Mouse (Mus musculus) embryonic facial prominence, embryonic 10.5 days (tissue): Measurements from ENCODE around the gene Zdhhc17. TPM values are rescaled to one million over a fixed set of nuclear protein-coding genes. Genes with fewer than 3 reads are reported as not detected.
A peak's percentile ranks its signal among the peaks of the same experiment; 100 is the strongest.

Experiments
- DNase-seq: peaks from one replicate; pipeline ENCODE4 v3.0.0-alpha.2; 2017; ENCODE audit warnings: low spot score
- H3K27ac ChIP-seq: fragments of 300-500 bp; sonication (generic); replicated peaks from 2 replicates; pipeline ENCODE4 v1.5.1; 2016; ENCODE audit warnings: mild to moderate bottlenecking
- H3K27me3 ChIP-seq: fragments of 300-500 bp; sonication (generic); replicated peaks from 2 replicates; pipeline ENCODE4 v1.6.1; 2016; ENCODE audit warnings: low read depth, mild to moderate bottlenecking; ENCODE audit not compliant: poor library complexity, severe bottlenecking
- H3K36me3 ChIP-seq: fragments of 300-500 bp; sonication (generic); replicated peaks from 2 replicates; pipeline ENCODE4 v1.6.1; 2016; ENCODE audit warnings: mild to moderate bottlenecking, moderate library complexity
- H3K4me1 ChIP-seq: fragments of 300-500 bp; sonication (generic); 2 replicates; pipeline ENCODE4 v1.6.1; 2016
- H3K4me3 ChIP-seq: fragments of 300-500 bp; sonication (generic); 2 replicates; pipeline ENCODE4 v1.5.1; 2016; ENCODE audit warnings: mild to moderate bottlenecking, moderate library complexity
- H3K9me3 ChIP-seq: fragments of 300-500 bp; sonication (generic); 2 replicates; pipeline ENCODE4 v1.6.1; 2016; ENCODE audit warnings: mild to moderate bottlenecking
- WGBS: fragments of 180-500 bp; shearing (Covaris S2); methylation state at CpG from one replicate; pipeline ENCODE4 v1.1.7; 2016; 5-methylcytosine and 5-hydroxymethylcytosine counted together
- polyA plus RNA-seq: library from polyadenylated mRNA; unstranded; fragments of >200 nt; fragmentation: Nextera tagmentation; extraction: Ambion mirVana; gene quantifications from 2 replicates; pipeline ENCODE4 v1.2.1, GENCODE M21; 2016

Gene Zdhhc17
- 28.1 and 29.3 TPM in 2 replicates for polyA plus RNA-seq

DNA sequence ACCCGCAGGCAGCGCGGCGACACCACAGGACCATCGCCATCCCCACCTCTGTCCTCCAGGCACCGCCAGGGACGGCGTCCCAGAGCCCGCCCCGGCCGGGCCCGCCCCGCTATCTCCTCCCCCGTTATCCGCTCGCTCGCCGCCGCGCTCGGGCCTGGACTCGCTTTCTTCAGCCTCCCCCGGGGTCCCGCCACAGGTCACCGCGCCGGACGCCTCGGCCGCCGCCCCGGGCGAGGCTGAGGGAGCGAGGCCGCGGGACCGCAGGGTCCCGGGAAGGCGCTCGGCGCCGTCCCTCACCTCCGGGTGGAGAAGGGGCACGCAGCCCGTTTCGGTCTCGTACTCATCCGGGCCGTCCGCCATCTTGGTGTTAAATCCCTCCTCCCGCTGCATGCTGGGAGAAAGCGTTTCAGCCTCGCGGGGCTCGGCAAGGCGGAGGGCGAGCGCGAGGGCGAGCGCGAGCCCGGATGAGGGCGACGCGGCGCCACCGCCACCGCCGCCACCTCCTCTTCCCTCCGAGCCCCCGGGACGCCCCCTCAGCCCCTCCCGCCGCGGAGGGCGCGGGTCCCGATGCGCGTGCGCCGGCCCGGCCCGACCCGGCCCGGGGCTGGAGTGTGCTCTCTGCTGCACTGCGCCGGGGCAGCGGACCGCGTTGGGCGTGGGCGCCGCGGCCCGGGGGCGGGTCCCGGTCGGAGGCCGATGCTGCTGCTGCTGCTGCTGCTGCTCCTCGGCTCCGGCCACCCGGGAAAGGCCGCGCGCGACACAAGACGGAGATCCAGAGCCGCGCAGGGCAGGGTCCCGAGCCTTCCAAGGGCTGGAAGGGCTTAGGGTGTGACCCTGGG is at the start of gene Zdhhc17:
Zdhhc17 (minus strand) TSS at position 500 of the 839 bp plus-strand sequence.
- Histone ChIP-seq H3K27ac (peak within 1 kb of the TSS; percentile 100), H3K27me3 (0 out of 2 replicates have a peak, but pooled peaks cover 5% of the 10 kb centered on the region), H3K4me1 (peaks cover 16% of the 10 kb centered on the region), H3K4me3 (peak within 1 kb of the TSS; percentile 88), H3K9me3 (no peaks in the 10 kb centered on the region), H3K36me3 (no peaks in the 10 kb centered on the region)
- peak; percentile 91 for DNase-seq
- WGBS: under 1% methylated on average over 110 of the region's 112 CpGs

GRCm38 (mm10) chr10:111055770-111056169 is 45.8 kb upstream of the Zdhhc17 start:
- Histone ChIP-seq H3K27me3 (no peaks in the 10 kb centered on the region), H3K27ac (no peak overlapping the region), H3K9me3 (no peaks in the 10 kb centered on the region), H3K4me1 (peaks cover 29% of the 10 kb centered on the region), H3K4me3 (no peak overlapping the region), H3K36me3 (no peaks in the 10 kb centered on the region)
- DNase-seq: no peak
- WGBS: 49% methylated on average over 4 of the region's 4 CpGs

DNA sequence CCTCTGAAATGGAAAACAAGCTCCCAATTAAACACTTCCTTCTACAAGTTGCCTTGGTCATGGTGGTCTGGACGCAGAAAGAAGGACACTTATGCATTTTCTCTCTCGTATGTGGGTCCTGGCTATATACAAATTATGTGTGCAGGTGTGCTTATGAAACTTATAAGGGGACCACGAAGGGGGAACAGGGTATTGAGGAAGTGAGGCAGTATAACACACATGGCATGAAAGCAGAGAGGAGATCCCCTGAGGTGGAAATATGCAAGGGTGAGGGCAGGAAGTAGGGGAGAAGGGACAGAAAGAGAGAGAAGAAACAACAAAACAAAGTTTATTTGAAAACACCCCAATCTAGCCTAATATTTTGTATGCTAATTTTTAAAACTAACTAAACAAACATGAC is 41.7 kb upstream of the Zdhhc17 start:
- DNase-seq: no peak
- Histone ChIP-seq H3K36me3 (no peaks in the 10 kb centered on the region), H3K4me1 (peaks cover 27% of the 10 kb centered on the region), H3K9me3 (no peaks in the 10 kb centered on the region), H3K4me3 (no peak overlapping the region), H3K27ac (no peak overlapping the region), H3K27me3 (no peaks in the 10 kb centered on the region)
- 86% methylated on average over 3 of the region's 3 CpGs for WGBS

- Histone ChIP-seq H3K36me3 (no peaks in the 10 kb centered on the region), H3K4me1 (peaks cover 17% of the 10 kb centered on the region), H3K27me3 (no peaks in the 10 kb centered on the region), H3K27ac (no peak overlapping the region), H3K9me3 (no peaks in the 10 kb centered on the region), H3K4me3 (no peak overlapping the region)
- DNase-seq: no peak
- WGBS: 84% methylated on average over 4 of the region's 4 CpGs
Observed at GRCm38 (mm10) chr10:111050511-111050910, 40.6 kb upstream of the Zdhhc17 start.

DNA sequence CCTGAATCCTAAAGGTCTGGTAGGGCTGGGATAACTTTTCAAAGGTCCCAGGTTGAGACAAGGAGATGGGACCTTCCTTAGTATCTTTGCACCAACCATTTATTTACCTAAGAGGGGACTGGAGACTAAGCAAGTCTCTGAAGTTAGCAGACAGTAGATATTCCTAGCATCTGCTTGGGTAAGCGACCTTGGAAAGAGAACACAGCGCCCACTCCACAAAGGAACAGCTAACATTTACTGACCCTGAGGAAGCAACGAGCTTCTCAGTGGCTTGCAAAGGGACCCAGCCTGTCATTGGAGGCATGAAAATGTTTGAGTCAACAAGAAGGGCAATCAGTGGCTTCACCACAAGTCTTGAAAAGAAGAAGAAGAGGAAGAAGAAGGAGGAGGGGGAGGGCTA is 40.1 kb upstream of the Zdhhc17 start:
- peaks cover 13% of the 10 kb centered on the region for H3K4me1 ChIP-seq
- WGBS: 82% methylated on average over 3 of the region's 3 CpGs
- no peaks in the 10 kb centered on the region for H3K27me3 ChIP-seq
- no peak for DNase-seq
- H3K36me3 ChIP-seq: no peaks in the 10 kb centered on the region
- no peak overlapping the region for H3K27ac ChIP-seq
- no peak overlapping the region for H3K4me3 ChIP-seq
- no peaks in the 10 kb centered on the region for H3K9me3 ChIP-seq

GRCm38 (mm10) chr10:111047895-111048294 is 38.0 kb upstream of the Zdhhc17 start:
- H3K9me3 ChIP-seq: peaks cover 11% of the 10 kb centered on the region
- H3K4me1 ChIP-seq: 0 out of 2 replicates have a peak, but pooled peaks cover 1% of the 10 kb centered on the region
- no peak overlapping the region for H3K27ac ChIP-seq
- DNase-seq: no peak
- 92% methylated on average over 7 of the region's 7 CpGs for WGBS
- no peaks in the 10 kb centered on the region for H3K36me3 ChIP-seq
- no peaks in the 10 kb centered on the region for H3K27me3 ChIP-seq
- no peak overlapping the region for H3K4me3 ChIP-seq

DNA sequence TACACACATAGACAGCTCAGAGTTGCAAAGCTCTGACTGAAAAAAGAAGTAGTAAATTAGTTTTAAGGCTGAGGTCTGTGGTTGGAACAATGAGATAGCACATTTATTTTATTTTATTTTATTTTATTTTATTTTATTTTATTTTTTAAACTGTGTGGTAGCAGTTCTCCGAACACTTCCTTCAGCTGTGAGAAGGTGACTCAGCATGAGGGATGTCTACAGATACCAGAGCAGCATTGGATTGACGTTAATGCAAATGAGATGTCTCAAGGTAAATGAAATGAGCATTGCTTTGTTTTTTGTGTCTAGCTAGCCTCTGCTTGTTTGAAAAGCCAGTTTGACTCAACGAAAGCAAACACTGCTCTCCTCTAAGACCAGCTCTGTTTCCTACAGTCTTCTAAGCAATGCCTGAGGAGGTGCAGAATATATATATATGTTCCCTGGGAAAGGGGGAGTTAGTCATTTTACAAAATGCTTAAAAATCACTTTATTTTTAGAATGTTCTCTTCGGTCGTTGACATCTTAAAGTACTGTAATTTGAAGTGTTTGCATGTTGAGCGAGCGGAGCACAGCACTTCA is 30.2 kb upstream of the Zdhhc17 start:
- Histone ChIP-seq H3K27ac (no peak overlapping the region), H3K4me3 (no peak overlapping the region), H3K27me3 (no peaks in the 10 kb centered on the region), H3K36me3 (no peaks in the 10 kb centered on the region), H3K9me3 (peaks cover 11% of the 10 kb centered on the region), H3K4me1 (no peaks in the 10 kb centered on the region)
- DNase-seq: no peak
- WGBS: 88% methylated on average over 7 of the region's 7 CpGs

DNA sequence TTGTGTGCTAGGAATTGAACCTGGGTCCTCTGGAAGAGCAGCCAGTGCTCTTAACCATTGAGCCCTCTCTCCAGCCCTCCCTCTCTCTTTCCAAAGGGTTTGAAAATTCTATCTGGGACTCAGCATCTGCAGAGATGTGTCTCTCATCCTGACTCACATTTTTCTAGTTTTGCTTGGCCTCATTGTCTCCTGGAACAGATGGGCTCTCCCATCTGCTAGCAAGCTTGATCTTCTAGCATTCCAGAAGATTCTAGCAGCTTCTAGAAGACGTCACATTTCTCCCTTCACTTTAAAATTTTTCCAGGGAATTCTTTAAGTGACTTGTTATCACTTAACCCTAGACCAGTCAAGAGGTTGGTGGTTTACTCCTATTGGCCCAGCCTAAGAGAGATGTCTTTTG is 26.9 kb upstream of the Zdhhc17 start:
- DNase-seq: no peak
- Histone ChIP-seq H3K36me3 (no peaks in the 10 kb centered on the region), H3K9me3 (no peaks in the 10 kb centered on the region), H3K4me1 (no peaks in the 10 kb centered on the region), H3K4me3 (no peak overlapping the region), H3K27ac (no peak overlapping the region), H3K27me3 (no peaks in the 10 kb centered on the region)
- WGBS: 75% methylated on average over 1 of the region's 1 CpGs

- H3K9me3 ChIP-seq: no peaks in the 10 kb centered on the region
- H3K4me3 ChIP-seq: no peak overlapping the region
- no peak for DNase-seq
- H3K36me3 ChIP-seq: no peaks in the 10 kb centered on the region
- H3K27ac ChIP-seq: no peak overlapping the region
- peaks cover 6% of the 10 kb centered on the region; the same call in 1 of the 2 replicates for H3K4me1 ChIP-seq
- WGBS: 91% methylated on average over 1 of the region's 1 CpGs
- no peaks in the 10 kb centered on the region for H3K27me3 ChIP-seq
Observed at GRCm38 (mm10) chr10:111035134-111035533, 25.2 kb upstream of the Zdhhc17 start.

DNA sequence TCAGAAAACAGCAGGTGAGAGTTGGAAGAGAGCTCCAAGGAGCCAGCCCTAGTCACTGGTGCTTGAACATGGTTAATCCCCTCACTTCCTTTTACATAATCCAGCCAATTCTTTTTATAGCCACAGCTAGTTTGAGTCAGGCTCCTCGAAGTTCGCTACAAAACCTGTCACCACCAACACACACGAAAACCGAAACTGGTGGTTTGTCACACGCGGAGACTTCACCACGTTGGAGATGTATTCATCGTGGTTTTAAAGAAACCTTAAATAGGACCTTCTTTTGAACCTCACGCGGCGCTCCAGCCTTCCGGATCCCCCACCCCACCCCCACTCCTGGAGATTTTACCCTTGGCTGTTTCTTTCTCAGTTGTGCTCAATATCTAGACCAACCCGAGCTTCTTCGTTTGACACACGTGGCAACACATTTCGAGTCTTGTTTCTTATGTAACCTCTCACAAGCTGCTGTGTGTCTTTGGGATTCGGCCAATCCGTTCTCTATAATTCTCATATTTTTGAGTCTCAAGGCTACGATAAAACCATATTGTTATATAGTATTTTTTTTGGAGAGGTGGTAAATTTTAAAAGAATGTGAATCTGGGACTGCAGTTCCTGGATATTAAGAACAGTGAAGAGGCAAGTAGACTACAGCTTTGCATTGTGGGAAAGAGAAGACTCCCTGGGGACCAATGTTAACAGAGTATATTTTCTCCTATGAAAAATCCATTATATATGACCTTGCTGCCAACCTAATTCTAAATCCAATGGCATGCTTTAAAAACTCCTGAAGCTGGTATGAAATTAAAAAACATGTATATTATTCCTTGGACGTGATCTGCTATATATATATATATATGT is 21.8 kb upstream of the Zdhhc17 start:
- no peaks in the 10 kb centered on the region for H3K27me3 ChIP-seq
- WGBS: 42% methylated on average over 20 of the region's 20 CpGs
- DNase-seq: no peak
- H3K9me3 ChIP-seq: no peaks in the 10 kb centered on the region
- peak overlapping the region; percentile 34; the same call in 1 of the 2 replicates for H3K4me3 ChIP-seq
- no peaks in the 10 kb centered on the region for H3K36me3 ChIP-seq
- H3K27ac ChIP-seq: no peak overlapping the region
- peaks cover 10% of the 10 kb centered on the region; the same call in 1 of the 2 replicates for H3K4me1 ChIP-seq

GRCm38 (mm10) chr10:111030845-111031244 is 20.9 kb upstream of the Zdhhc17 start:
- H3K4me1 ChIP-seq: peaks cover 18% of the 10 kb centered on the region
- H3K4me3 ChIP-seq: no peak overlapping the region
- H3K36me3 ChIP-seq: no peaks in the 10 kb centered on the region
- H3K27me3 ChIP-seq: no peaks in the 10 kb centered on the region
- H3K9me3 ChIP-seq: no peaks in the 10 kb centered on the region
- no peak overlapping the region for H3K27ac ChIP-seq
- DNase-seq: no peak
- WGBS: 84% methylated on average over 2 of the region's 2 CpGs

DNA sequence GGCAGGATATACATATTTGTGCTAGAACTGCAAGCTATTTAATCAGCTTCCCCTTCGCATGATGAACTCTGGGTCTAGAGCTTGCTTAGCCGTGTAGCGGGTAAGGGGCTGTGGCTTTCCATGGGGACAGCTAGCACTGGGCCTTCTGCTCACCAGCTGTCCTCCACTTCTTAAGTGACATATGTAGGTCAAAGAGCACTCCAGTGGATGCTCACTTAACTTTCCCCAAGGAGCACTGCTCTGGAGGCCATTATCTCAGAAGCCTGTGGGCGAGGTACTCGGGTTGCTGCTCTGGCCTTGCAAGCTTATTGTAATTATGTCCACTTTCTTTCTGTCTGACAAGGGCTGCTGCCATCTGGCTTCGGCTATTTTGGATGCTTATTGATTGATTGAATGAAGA is 16.2 kb upstream of the Zdhhc17 start:
- peak; percentile 22 for DNase-seq
- H3K27me3 ChIP-seq: no peaks in the 10 kb centered on the region
- H3K36me3 ChIP-seq: no peaks in the 10 kb centered on the region
- 54% methylated on average over 6 of the region's 6 CpGs for WGBS
- no peaks in the 10 kb centered on the region for H3K9me3 ChIP-seq
- no peak overlapping the region for H3K27ac ChIP-seq
- peaks cover 12% of the 10 kb centered on the region for H3K4me1 ChIP-seq
- no peak overlapping the region for H3K4me3 ChIP-seq
